Mouse (Mus musculus) liver, embryonic 15.5 days (tissue): ENCODE measurements around the gene Rpia. TPM values are rescaled to one million over a fixed set of nuclear protein-coding genes. Genes with fewer than 3 reads are reported as not detected.
A peak's percentile ranks its signal among the peaks of the same experiment; 100 is the strongest.
"Not testable (repeated sequence)": the region's sequence is repeated elsewhere in the genome, so short reads cannot be mapped to it uniquely, and the experiment has no call there.

Experiments
- ATAC-seq: fragments of 200-750 bp; cut with Nextera tagmentation; 2 replicates; pipeline ENCODE4 v1.8.0; 2017; ENCODE audit warnings: moderate number of reproducible peaks, mild to moderate bottlenecking, moderate library complexity; ENCODE audit not compliant: insufficient read depth
- H3K27ac ChIP-seq: fragments of 300-500 bp; sonication (generic); replicated peaks from 2 replicates; pipeline ENCODE4 v1.5.1; 2015; ENCODE audit warnings: mild to moderate bottlenecking, inconsistent platforms
- H3K27me3 ChIP-seq: fragments of 300-500 bp; sonication (generic); 2 replicates; pipeline ENCODE4 v1.6.1; 2015; ENCODE audit warnings: mild to moderate bottlenecking, inconsistent platforms
- H3K36me3 ChIP-seq: fragments of 300-500 bp; sonication (generic); replicated peaks from 2 replicates; pipeline ENCODE4 v1.6.1; 2015; ENCODE audit warnings: moderate library complexity, mild to moderate bottlenecking, inconsistent platforms
- H3K4me1 ChIP-seq: fragments of 300-500 bp; sonication (generic); replicated peaks from 2 replicates; pipeline ENCODE4 v1.6.1; 2015; ENCODE audit warnings: inconsistent platforms
- H3K4me2 ChIP-seq: fragments of 300-500 bp; sonication (generic); 2 replicates; pipeline ENCODE4 v1.6.1; 2015; ENCODE audit warnings: moderate library complexity, mild to moderate bottlenecking, inconsistent platforms
- H3K4me3 ChIP-seq: fragments of 300-500 bp; sonication (generic); replicated peaks from 2 replicates; pipeline ENCODE4 v1.5.1; 2015; ENCODE audit warnings: mild to moderate bottlenecking, inconsistent platforms
- H3K9ac ChIP-seq: fragments of 300-500 bp; sonication (generic); 2 replicates; pipeline ENCODE4 v1.6.1; 2015; ENCODE audit warnings: moderate library complexity, mild to moderate bottlenecking, inconsistent platforms
- H3K9me3 ChIP-seq: fragments of 300-500 bp; sonication (generic); replicated peaks from 2 replicates; pipeline ENCODE4 v1.6.1; 2016; ENCODE audit warnings: inconsistent platforms
- WGBS: fragments of 180-500 bp; shearing (Covaris S2); methylation state at CpG from one replicate; pipeline ENCODE4 v1.1.7; 2015; ENCODE audit warnings: mixed read lengths; ENCODE audit not compliant: insufficient replicate concordance; 5-methylcytosine and 5-hydroxymethylcytosine counted together
- polyA plus RNA-seq: library from polyadenylated mRNA; unstranded; fragments of >200 nt; fragmentation: Nextera tagmentation; extraction: Ambion mirVana; gene quantifications from 2 replicates; pipeline ENCODE4 v1.2.1, GENCODE M21; 2015

Gene Rpia
- 2.3 and 2.9 TPM in 2 replicates for polyA plus RNA-seq

- Histone ChIP-seq H3K27ac (peak within 1 kb of the TSS; percentile 91), H3K4me1 (peaks cover 69% of the 10 kb centered on the region), H3K36me3 (peaks cover 14% of the 10 kb centered on the region), H3K4me2 (peak within 1 kb of the TSS; percentile 88), H3K9me3 (no peaks in the 10 kb centered on the region), H3K27me3 (no peaks in the 10 kb centered on the region), H3K4me3 (peak within 1 kb of the TSS; percentile 77), H3K9ac (peak within 1 kb of the TSS; percentile 78)
- peak; percentile 91 for ATAC-seq
- WGBS, result under 1% methylated on average over 62 of the region's 62 CpGs
Observed at GRCm38 (mm10) chr6:70791824-70792535, at the start of gene Rpia. Gene Rpia, minus strand, starts transcription at chr6:70792232.

- H3K4me1 ChIP-seq, result peaks cover 17% of the 10 kb centered on the region
- H3K9ac ChIP-seq, result no peak overlapping the region
- no peak overlapping the region for H3K27ac ChIP-seq
- no peaks in the 10 kb centered on the region for H3K36me3 ChIP-seq
- no peak overlapping the region for H3K4me3 ChIP-seq
- ATAC-seq, result no peak
- no peaks in the 10 kb centered on the region for H3K9me3 ChIP-seq
- H3K4me2 ChIP-seq, result no peak overlapping the region
- H3K27me3 ChIP-seq, result no peaks in the 10 kb centered on the region
- 56% methylated on average over 5 of the region's 5 CpGs for WGBS
Observed at GRCm38 (mm10) chr6:70840281-70840680, 48.2 kb upstream of the Rpia start.

GRCm38 (mm10) chr6:70838532-70838931 is 46.5 kb upstream of the Rpia start:
- H3K27me3 ChIP-seq, result 0 out of 2 replicates have a peak, but pooled peaks cover 7% of the 10 kb centered on the region
- H3K9me3 ChIP-seq, result no peaks in the 10 kb centered on the region
- no peak overlapping the region for H3K9ac ChIP-seq
- ATAC-seq, result no peak
- no peaks in the 10 kb centered on the region for H3K36me3 ChIP-seq
- no peak overlapping the region for H3K27ac ChIP-seq
- H3K4me3 ChIP-seq, result no peak overlapping the region
- peaks cover 8% of the 10 kb centered on the region for H3K4me1 ChIP-seq
- no peak overlapping the region for H3K4me2 ChIP-seq
- 41% methylated on average over 3 of the region's 3 CpGs for whole genome bisulfite sequencing

GRCm38 (mm10) chr6:70837297-70837696 is 45.3 kb upstream of the Rpia start:
- H3K9me3 ChIP-seq, result no peaks in the 10 kb centered on the region
- 61% methylated on average over 2 of the region's 2 CpGs for WGBS
- 0 out of 2 replicates have a peak, but pooled peaks cover 7% of the 10 kb centered on the region for H3K27me3 ChIP-seq
- H3K4me2 ChIP-seq, result no peak overlapping the region
- H3K9ac ChIP-seq, result no peak overlapping the region
- no peak for ATAC-seq
- H3K36me3 ChIP-seq, result no peaks in the 10 kb centered on the region
- H3K4me3 ChIP-seq, result no peak overlapping the region
- no peak overlapping the region for H3K27ac ChIP-seq
- H3K4me1 ChIP-seq, result no peaks in the 10 kb centered on the region

GRCm38 (mm10) chr6:70831179-70831839 is 39.3 kb upstream of the Rpia start:
- 43% methylated on average over 10 of the region's 10 CpGs for WGBS
- no peak for ATAC-seq
- H3K9ac ChIP-seq, result no peak overlapping the region
- 0 out of 2 replicates have a peak, but pooled peaks cover 4% of the 10 kb centered on the region for H3K4me1 ChIP-seq
- H3K4me2 ChIP-seq, result no peak overlapping the region
- H3K36me3 ChIP-seq, result no peaks in the 10 kb centered on the region
- H3K4me3 ChIP-seq, result no peak overlapping the region
- 0 out of 2 replicates have a peak, but pooled peaks cover 7% of the 10 kb centered on the region for H3K27me3 ChIP-seq
- H3K27ac ChIP-seq, result no peak overlapping the region
- no peaks in the 10 kb centered on the region for H3K9me3 ChIP-seq

GRCm38 (mm10) chr6:70830552-70830951 is 38.5 kb upstream of the Rpia start:
- 57% methylated on average over 3 of the region's 3 CpGs for WGBS
- no peaks in the 10 kb centered on the region for H3K9me3 ChIP-seq
- 0 out of 2 replicates have a peak, but pooled peaks cover 4% of the 10 kb centered on the region for H3K4me1 ChIP-seq
- ATAC-seq, result no peak
- no peak overlapping the region for H3K27ac ChIP-seq
- no peak overlapping the region for H3K9ac ChIP-seq
- no peak overlapping the region for H3K4me3 ChIP-seq
- H3K4me2 ChIP-seq, result no peak overlapping the region
- H3K36me3 ChIP-seq, result no peaks in the 10 kb centered on the region
- H3K27me3 ChIP-seq, result 0 out of 2 replicates have a peak, but pooled peaks cover 7% of the 10 kb centered on the region

GRCm38 (mm10) chr6:70829451-70829850 is 37.4 kb upstream of the Rpia start:
- Histone ChIP-seq H3K4me1 (peaks cover 11% of the 10 kb centered on the region), H3K9ac (no peak overlapping the region), H3K9me3 (no peaks in the 10 kb centered on the region), H3K27me3 (0 out of 2 replicates have a peak, but pooled peaks cover 2% of the 10 kb centered on the region), H3K27ac (no peak overlapping the region), H3K4me2 (no peak overlapping the region), H3K4me3 (no peak overlapping the region), H3K36me3 (no peaks in the 10 kb centered on the region)
- 62% methylated on average over 2 of the region's 2 CpGs for WGBS
- ATAC-seq, result no peak

- H3K4me3 ChIP-seq, result peak overlapping the region; percentile 54
- no peaks in the 10 kb centered on the region for H3K27me3 ChIP-seq
- no peaks in the 10 kb centered on the region for H3K36me3 ChIP-seq
- peaks cover 22% of the 10 kb centered on the region for H3K4me1 ChIP-seq
- H3K9me3 ChIP-seq, result no peaks in the 10 kb centered on the region
- H3K9ac ChIP-seq, result peak overlapping the region; percentile 48; the same call in 1 of the 2 replicates
- 31% methylated on average over 4 of the region's 4 CpGs for WGBS
- H3K4me2 ChIP-seq, result peak overlapping the region; percentile 78
- no peak for ATAC-seq
- H3K27ac ChIP-seq, result peak overlapping the region; percentile 77
Observed at GRCm38 (mm10) chr6:70824987-70825337, 32.9 kb upstream of the Rpia start.

GRCm38 (mm10) chr6:70824085-70824986 is 32.3 kb upstream of the Rpia start:
- Histone ChIP-seq H3K4me2 (peak overlapping the region; percentile 78), H3K9ac (peak overlapping the region; percentile 48; the same call in 1 of the 2 replicates), H3K4me3 (peak overlapping the region; percentile 54), H3K9me3 (no peaks in the 10 kb centered on the region), H3K27me3 (no peaks in the 10 kb centered on the region), H3K4me1 (peaks cover 22% of the 10 kb centered on the region), H3K36me3 (no peaks in the 10 kb centered on the region), H3K27ac (peak overlapping the region; percentile 77)
- peak; percentile 94 for ATAC-seq
- 14% methylated on average over 23 of the region's 23 CpGs for WGBS

GRCm38 (mm10) chr6:70823277-70823676 is 31.2 kb upstream of the Rpia start:
- H3K4me2 ChIP-seq, H3K27me3 ChIP-seq, ATAC-seq, H3K27ac ChIP-seq, H3K4me3 ChIP-seq, H3K36me3 ChIP-seq, H3K9ac ChIP-seq, H3K9me3 ChIP-seq: not testable (repeated sequence)
- peaks cover 22% of the 10 kb centered on the region for H3K4me1 ChIP-seq
- 81% methylated on average over 4 of the region's 4 CpGs for WGBS
